Mouse (Mus musculus): ENCODE results near the gene Mars.

DNA sequence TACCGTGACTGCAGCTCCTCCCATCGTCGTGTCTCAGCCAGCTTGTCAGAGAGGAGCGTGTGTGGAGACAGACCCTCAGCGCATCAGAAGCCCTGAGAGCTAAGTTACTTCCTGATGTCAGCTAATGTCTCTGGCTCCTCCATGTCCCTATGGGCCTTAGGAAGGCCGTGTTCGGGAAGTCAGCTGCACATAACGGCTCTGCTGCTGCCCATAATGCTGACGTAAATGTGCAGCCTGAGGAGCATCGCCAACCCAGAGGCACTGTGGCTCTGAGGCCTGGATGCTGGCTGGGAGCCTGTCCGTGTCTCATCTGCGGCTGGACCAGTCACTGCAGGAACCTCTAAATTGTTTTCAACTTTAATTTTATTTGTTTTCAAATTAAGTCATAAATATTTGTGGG is 42.5 kb downstream of the Mars start:
- TF ChIP-seq GATA1 (IDR thresholded peaks at IDR 0.05; ENCODE audit: borderline replicate concordance, low read length) (no peak), FLI1 (IDR thresholded peaks at IDR 0.05; ENCODE audit: low read length) (no peak)

All from megakaryocyte, embryonic 14.5 days (primary cell).